Mouse (Mus musculus) ES-Bruce4 (cell line): Measurements from ENCODE around the gene Sipa1l1. TPM values are rescaled to one million over a fixed set of nuclear protein-coding genes. Genes with fewer than 3 reads are reported as not detected.
A peak's percentile ranks its signal among the peaks of the same experiment; 100 is the strongest.
"Not testable (repeated sequence)": the region's sequence is repeated elsewhere in the genome, so short reads cannot be mapped to it uniquely, and the experiment has no call there.

Source experiments
- H3K27ac ChIP-seq: 2 replicates; pipeline ENCODE4 v1.5.1; 2012; ENCODE audit warnings: low read length, inconsistent platforms; ENCODE audit not compliant: insufficient read depth
- H3K27me3 ChIP-seq: 2 replicates; pipeline ENCODE4 v1.6.1; 2012; ENCODE audit warnings: mild to moderate bottlenecking, low read length, inconsistent platforms; ENCODE audit not compliant: control insufficient read depth, poor library complexity, insufficient read depth, severe bottlenecking
- H3K36me3 ChIP-seq: 2 replicates; pipeline ENCODE4 v1.6.1; 2012; ENCODE audit warnings: inconsistent platforms, mild to moderate bottlenecking, low read length, moderate library complexity; ENCODE audit not compliant: control insufficient read depth, poor library complexity, insufficient read depth, severe bottlenecking
- H3K4me1 ChIP-seq: one replicate; pipeline ENCODE4 v1.8.1; 2011; ENCODE audit warnings: low read length; ENCODE audit not compliant: control insufficient read depth, insufficient read depth
- H3K4me3 ChIP-seq: 2 replicates; pipeline ENCODE4 v1.5.1; 2011; ENCODE audit warnings: low read depth, mild to moderate bottlenecking, low read length
- H3K9ac ChIP-seq: 2 replicates; pipeline ENCODE4 v1.6.1; 2012; ENCODE audit warnings: low read depth, mild to moderate bottlenecking, inconsistent platforms; ENCODE audit not compliant: poor library complexity, severe bottlenecking
- H3K9me3 ChIP-seq: replicated peaks from 2 replicates; pipeline ENCODE4 v1.6.1; 2012; ENCODE audit warnings: mild to moderate bottlenecking, low read length, inconsistent platforms; ENCODE audit not compliant: control insufficient read depth, poor library complexity, insufficient read depth, severe bottlenecking
- CTCF ChIP-seq: IDR thresholded peaks from one replicate; pipeline ENCODE4 v1.8.1; 2011; ENCODE audit warnings: low read depth, low read length
- EP300 ChIP-seq: IDR thresholded peaks from 2 replicates; pipeline ENCODE4 v1.6.1; 2011; ENCODE audit warnings: low read depth, low read length; ENCODE audit not compliant: insufficient read depth
- POLR2A ChIP-seq: IDR thresholded peaks from one replicate; pipeline ENCODE4 v1.8.1; 2011; ENCODE audit warnings: low read length; ENCODE audit not compliant: insufficient read depth
- polyA plus RNA-seq: library from polyadenylated mRNA; stranded (reverse); fragments of >200 nt; gene quantifications from 2 replicates; pipeline ENCODE4 v1.2.4, GENCODE M21; 2011; ENCODE audit warnings: low read depth; ENCODE audit not compliant: missing spikeins, insufficient read depth, insufficient read length

The Sipa1l1 gene
- polyA plus RNA-seq, 1 experiment = 44.9 TPM

DNA sequence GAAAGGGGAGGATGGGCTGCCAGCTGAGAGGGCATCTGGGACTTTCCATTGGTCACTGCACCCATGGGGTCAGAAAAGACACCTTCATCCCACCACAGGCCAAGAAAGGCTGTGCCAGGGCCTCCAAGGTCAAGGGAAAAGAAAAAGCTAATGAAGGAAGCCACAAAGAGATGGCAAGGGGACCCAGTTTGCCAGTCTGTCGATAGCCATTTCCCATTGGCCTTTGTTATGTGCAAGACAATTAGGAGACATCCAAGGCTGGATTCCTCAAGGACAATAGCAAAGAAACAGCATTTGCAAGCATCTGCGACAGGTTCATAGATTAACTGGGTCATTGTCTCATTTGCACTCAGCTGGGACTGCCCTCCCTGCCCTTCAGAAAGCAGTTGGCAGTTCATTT lies 316.3 kb downstream of the Sipa1l1 start:
- Histone ChIP-seq H3K27me3 (no peaks in the 10 kb centered on the region), H3K9me3 (peaks cover 4% of the 10 kb centered on the region; the same call in 1 of the 2 replicates), H3K9ac (no peak overlapping the region), H3K4me3 (no peak overlapping the region), H3K36me3 (no peaks in the 10 kb centered on the region), H3K4me1 (no peaks in the 10 kb centered on the region), H3K27ac (no peak overlapping the region)
- TF ChIP-seq POLR2A (no peak), CTCF (no peak), EP300 (no peak)

DNA sequence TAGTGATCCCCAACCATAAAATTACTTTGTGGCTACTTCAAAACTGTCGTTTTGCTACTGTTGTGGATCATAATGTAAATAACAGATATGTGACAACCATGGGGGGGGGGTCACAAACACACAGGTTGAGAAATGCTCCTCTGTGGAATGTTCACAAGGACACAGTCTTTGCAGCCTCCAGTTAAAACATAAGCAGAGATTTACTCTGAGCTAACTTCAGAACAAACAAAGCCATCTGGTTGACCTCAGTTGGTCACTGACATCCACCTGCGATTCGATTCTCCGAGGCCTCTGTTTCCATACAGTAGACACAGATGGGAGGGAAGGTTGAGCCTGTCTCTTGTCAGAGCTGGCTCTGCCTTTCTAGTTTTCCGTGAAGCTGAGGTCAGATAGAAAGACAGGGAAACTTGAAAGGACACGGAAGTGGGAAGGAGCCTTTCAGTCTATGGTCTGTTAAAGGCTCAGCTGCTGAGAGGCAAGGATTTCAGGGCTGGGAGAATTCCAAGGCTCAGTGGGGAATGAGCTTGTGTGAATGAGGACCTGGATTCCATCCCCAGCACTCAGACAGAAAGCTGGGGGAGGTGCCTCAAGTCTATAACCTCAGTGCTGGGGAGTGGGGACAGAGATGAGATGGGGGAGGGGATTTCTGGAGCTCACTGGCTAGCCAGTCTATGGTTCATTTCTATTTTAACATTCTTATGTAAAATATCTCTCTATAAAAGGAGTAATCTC lies 317.9 kb downstream of the Sipa1l1 start:
- Histone ChIP-seq H3K27me3 (no peaks in the 10 kb centered on the region), H3K4me1 (no peaks in the 10 kb centered on the region), H3K9me3 (no peaks in the 10 kb centered on the region), H3K36me3 (no peaks in the 10 kb centered on the region), H3K9ac (no peak overlapping the region), H3K4me3 (no peak overlapping the region), H3K27ac (no peak overlapping the region)
- TF ChIP-seq EP300 (no peak), CTCF (no peak), POLR2A (no peak)

DNA sequence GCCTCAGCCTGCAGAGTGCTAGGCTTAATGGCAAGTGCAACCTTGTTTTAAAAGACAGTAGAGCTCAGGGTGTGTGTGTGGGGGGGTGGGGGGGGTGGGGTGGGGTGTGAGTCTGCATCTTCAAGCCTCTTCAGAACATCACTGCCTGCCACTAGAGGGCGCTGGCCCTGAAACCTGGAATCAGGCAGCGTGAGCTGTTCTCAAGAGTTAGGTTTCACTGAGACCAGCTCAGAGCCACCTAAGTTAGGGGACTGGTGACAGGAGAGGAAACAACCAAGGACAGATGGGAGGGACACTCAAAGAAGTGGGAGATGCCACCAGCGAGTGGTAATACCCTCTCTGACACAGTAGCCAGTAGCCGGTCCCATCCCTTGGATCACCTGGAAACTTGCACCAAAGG lies 320.0 kb downstream of the Sipa1l1 start:
- Histone ChIP-seq H3K9ac (no peak overlapping the region), H3K4me1 (no peaks in the 10 kb centered on the region), H3K36me3 (no peaks in the 10 kb centered on the region), H3K9me3 (no peaks in the 10 kb centered on the region), H3K4me3 (no peak overlapping the region), H3K27ac (no peak overlapping the region), H3K27me3 (no peaks in the 10 kb centered on the region)
- no peak for TF ChIP-seq POLR2A
- TF ChIP-seq EP300 = no peak
- peak; percentile 75 for TF ChIP-seq CTCF

DNA sequence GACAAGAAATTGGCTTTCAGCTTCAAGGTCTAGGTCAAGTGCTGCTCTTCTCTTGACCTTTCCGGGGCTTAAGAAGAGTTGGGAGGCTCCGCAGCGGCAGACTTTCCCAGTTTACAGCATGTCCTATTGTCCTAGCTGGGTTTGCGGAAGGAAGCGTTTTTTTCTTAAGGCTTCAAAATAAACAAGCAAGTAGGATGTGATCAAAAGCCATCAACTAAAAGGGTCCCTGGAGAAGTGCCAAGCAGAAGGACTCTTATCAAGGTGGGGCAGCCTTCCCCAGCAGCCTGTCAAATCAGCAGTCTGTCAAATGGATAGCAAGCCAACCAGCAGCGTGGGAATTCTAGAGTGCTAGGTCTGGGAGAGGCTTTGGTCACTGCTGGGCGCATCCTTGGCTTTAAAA lies 320.5 kb downstream of the Sipa1l1 start:
- Histone ChIP-seq H3K27ac (no peak overlapping the region), H3K4me1 (no peaks in the 10 kb centered on the region), H3K36me3 (no peaks in the 10 kb centered on the region), H3K9me3 (no peaks in the 10 kb centered on the region), H3K9ac (no peak overlapping the region), H3K4me3 (no peak overlapping the region), H3K27me3 (no peaks in the 10 kb centered on the region)
- TF ChIP-seq EP300 (no peak), POLR2A (no peak), CTCF (no peak)

DNA sequence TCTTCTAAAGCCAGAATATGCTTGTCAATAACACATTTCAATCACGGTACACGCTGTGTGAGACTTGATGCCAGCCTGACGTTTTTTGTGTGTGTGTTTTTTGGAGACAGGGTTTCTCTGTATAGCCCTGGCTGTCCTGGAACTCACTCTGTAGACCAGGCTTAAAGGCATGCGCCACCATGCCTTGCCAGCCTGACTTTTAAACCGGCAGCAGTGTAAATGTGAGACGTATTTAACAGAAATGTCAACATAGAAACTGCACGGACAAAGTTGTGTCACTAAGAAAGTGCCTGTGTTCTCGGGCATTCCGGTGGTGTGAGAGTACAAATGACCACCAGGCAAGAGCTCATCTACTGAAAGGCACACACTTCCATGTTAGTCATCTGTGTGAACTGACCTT lies 323.3 kb downstream of the Sipa1l1 start:
- Histone ChIP-seq H3K9ac (no peak overlapping the region), H3K36me3 (no peaks in the 10 kb centered on the region), H3K9me3 (no peaks in the 10 kb centered on the region), H3K27me3 (no peaks in the 10 kb centered on the region), H3K4me1 (no peaks in the 10 kb centered on the region), H3K27ac (no peak overlapping the region), H3K4me3 (no peak overlapping the region)
- TF ChIP-seq CTCF (no peak), POLR2A (no peak), EP300 (no peak)

DNA sequence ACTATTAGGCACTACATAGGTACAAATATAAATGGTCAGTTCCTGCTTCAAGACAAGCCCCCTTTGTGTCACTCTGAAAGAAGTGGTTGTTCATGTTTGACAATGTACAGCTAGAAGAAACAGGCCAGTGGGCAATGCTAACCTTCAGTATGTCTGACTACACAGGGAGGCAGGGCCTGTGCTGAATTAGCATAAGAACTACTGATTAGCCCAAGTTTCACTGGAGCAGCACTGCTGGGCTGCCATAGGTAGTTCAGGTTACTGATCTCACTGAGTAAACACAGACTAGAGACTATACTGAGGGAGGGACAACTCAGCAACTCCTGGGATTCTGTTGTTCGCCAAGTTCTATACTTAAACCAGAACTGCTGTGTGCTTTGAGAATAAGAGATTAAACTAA lies 324.1 kb downstream of the Sipa1l1 start:
- not testable (repeated sequence) for H3K27ac ChIP-seq, H3K4me1 ChIP-seq, H3K9ac ChIP-seq, H3K36me3 ChIP-seq, H3K27me3 ChIP-seq, H3K9me3 ChIP-seq, H3K4me3 ChIP-seq
